ENCODE assay signal across 22 mouse cellular contexts in the genomic region with DNA sequence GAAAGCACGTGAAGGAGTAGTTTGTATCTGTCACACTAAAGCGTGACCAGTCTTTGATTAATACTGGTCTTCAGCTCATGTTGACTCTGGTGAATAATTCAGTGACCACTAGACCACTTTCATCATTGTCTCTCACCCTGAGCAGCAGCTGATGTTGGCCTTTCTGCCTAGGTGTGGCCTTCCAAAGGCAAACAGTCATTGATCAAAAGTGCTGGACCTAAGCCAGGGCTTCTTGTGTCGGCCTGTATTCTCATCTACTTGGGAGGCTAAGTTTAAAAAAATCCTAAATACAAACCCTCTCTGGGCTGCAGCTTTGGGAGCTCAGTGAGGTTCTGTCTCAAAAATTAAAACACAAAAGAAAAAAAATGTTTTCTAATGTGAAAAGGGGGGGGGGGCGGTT.
DNase-seq lines count a peak whose midpoint lies in the region; ATAC-seq and TF ChIP-seq lines count a peak whose summit lies in the region.
"Had no signal": no experiment of that assay in that cellular context is flagged by ENCODE, and none has a peak within 500 bp of the region (broad histone marks: within the 10 kb centered on the region; RNA-seq: fewer than 3 reads in every experiment).

No protein-coding gene starts in this region.

- DNase-seq in adrenal gland, adult (ENCODE audit: inconsistent age in 2 of 2, low spot score in 1 of 2) = peak; percentile 9 to 77
- DNase-seq in adrenal gland, postnatal 4 days (ENCODE audit: low spot score in 2 of 2) = no peak
- DNase-seq in lung, embryonic 14.5 days = peak; percentile 53
- DNase-seq in lung, postnatal 25 days (ENCODE audit: low spot score) = no peak
- DNase-seq in urinary bladder, postnatal 14 days (ENCODE audit: low spot score) = peak; percentile 7
- DNase-seq in urinary bladder, postnatal 10 days (ENCODE audit: low spot score) = no peak
- no peak for DNase-seq in hindbrain, embryonic 10.5 days (ENCODE audit: low spot score)
- DNase-seq: B cell, adult 2 months; cerebellum, adult 11-12 months; cerebellum, adult 9-10 months; cerebellum, postnatal 25 days; gastrocnemius, postnatal 14 days; heart, adult 2 months; heart, postnatal 14 days had no signal

- no peaks in the 10 kb centered on the region for H3K9me3 ChIP-seq in lung, embryonic 14.5 days (ENCODE audit: low read depth, low read length)
- no peaks in the 10 kb centered on the region for H3K9me3 ChIP-seq in intestine, postnatal 0 days (ENCODE audit: control insufficient read depth)
- H3K9me3 ChIP-seq in hindbrain, embryonic 10.5 days = no peaks in the 10 kb centered on the region
- H3K9me3 ChIP-seq: embryonic facial prominence, embryonic 12.5 days; heart, embryonic 15.5 days; hindbrain, embryonic 15.5 days had no signal

- H3K4me1 ChIP-seq in lung, embryonic 14.5 days (ENCODE audit: insufficient read depth) = no peaks in the 10 kb centered on the region; the same call in 1 of the 2 replicates
- no peaks in the 10 kb centered on the region for H3K4me1 ChIP-seq in intestine, postnatal 0 days (replicated peaks; ENCODE audit: control insufficient read depth, insufficient read depth, low read length)
- peaks cover 16% of the 10 kb centered on the region for H3K4me1 ChIP-seq in hindbrain, embryonic 10.5 days (replicated peaks)
- H3K4me1 ChIP-seq: embryonic facial prominence, embryonic 12.5 days; heart, embryonic 15.5 days had no signal

- no peaks in the 10 kb centered on the region for H3K27me3 ChIP-seq in lung, embryonic 14.5 days (ENCODE audit: insufficient read depth, low read length)
- no peaks in the 10 kb centered on the region for H3K27me3 ChIP-seq in intestine, postnatal 0 days (replicated peaks; ENCODE audit: control insufficient read depth, insufficient read depth, low read length)
- no peaks in the 10 kb centered on the region; the same call in 1 of the 2 replicates for H3K27me3 ChIP-seq in hindbrain, embryonic 10.5 days (ENCODE audit: insufficient read depth, poor library complexity, severe bottlenecking)
- H3K27me3 ChIP-seq: embryonic facial prominence, embryonic 12.5 days; heart, embryonic 15.5 days; hindbrain, embryonic 15.5 days had no signal

- TF ChIP-seq CTCF in lung, embryonic 14.5 days (IDR thresholded peaks at IDR 0.05; ENCODE audit: low read depth) = no peak
- no peak for TF ChIP-seq CTCF in intestine, postnatal 0 days (IDR thresholded peaks at IDR 0.05; ENCODE audit: low read depth)

- no peak overlapping the region for H3K4me2 ChIP-seq in lung, embryonic 14.5 days
- H3K4me2 ChIP-seq in intestine, postnatal 0 days (replicated peaks; ENCODE audit: low read depth) = no peak overlapping the region
- H3K4me2 ChIP-seq: embryonic facial prominence, embryonic 12.5 days; heart, embryonic 11.5 days; heart, embryonic 15.5 days; hindbrain, embryonic 15.5 days had no signal

- no peak overlapping the region for H3K9ac ChIP-seq in lung, embryonic 14.5 days
- no peak overlapping the region for H3K9ac ChIP-seq in intestine, postnatal 0 days (ENCODE audit: low read depth, low read length)
- H3K9ac ChIP-seq: embryonic facial prominence, embryonic 12.5 days; heart, embryonic 15.5 days; hindbrain, embryonic 15.5 days had no signal

- no peak overlapping the region for H3K4me3 ChIP-seq in lung, embryonic 14.5 days (ENCODE audit: low read depth, low read length)
- H3K4me3 ChIP-seq in intestine, postnatal 0 days (ENCODE audit: low read depth, low read length) = no peak overlapping the region
- no peak overlapping the region for H3K4me3 ChIP-seq in hindbrain, embryonic 10.5 days
- H3K4me3 ChIP-seq: embryonic facial prominence, embryonic 12.5 days; heart, adult 2 months; heart, embryonic 15.5 days; hindbrain, embryonic 15.5 days had no signal

- H3K36me3 ChIP-seq in lung, embryonic 14.5 days (ENCODE audit: insufficient read depth) = no peaks in the 10 kb centered on the region
- H3K36me3 ChIP-seq in intestine, postnatal 0 days (ENCODE audit: control insufficient read depth, insufficient read depth) = no peaks in the 10 kb centered on the region
- no peaks in the 10 kb centered on the region for H3K36me3 ChIP-seq in hindbrain, embryonic 10.5 days
- H3K36me3 ChIP-seq: embryonic facial prominence, embryonic 12.5 days; G1E; heart, embryonic 15.5 days; hindbrain, embryonic 15.5 days had no signal

- H3K27ac ChIP-seq in lung, embryonic 14.5 days (ENCODE audit: low read depth) = no peak overlapping the region; the same call in 1 of the 2 replicates
- H3K27ac ChIP-seq in intestine, postnatal 0 days (ENCODE audit: low read depth, low read length) = no peak overlapping the region
- no peak overlapping the region for H3K27ac ChIP-seq in hindbrain, embryonic 10.5 days
- H3K27ac ChIP-seq: embryonic facial prominence, embryonic 12.5 days; heart, adult 2 months; heart, embryonic 15.5 days; hindbrain, embryonic 15.5 days had no signal

- 0 out of 2 replicates have a peak, but pooled peaks have one; percentile 10 for ATAC-seq in lung, embryonic 14.5 days (ENCODE audit: insufficient read depth)
- ATAC-seq in intestine, postnatal 0 days = no peak
- ATAC-seq: CD4-positive, CD25-positive, alpha-beta regulatory T cell, adult 4 months; forebrain, embryonic 16.5 days had no signal

- 27% methylated on average over 4 of the region's 4 CpGs for WGBS in lung, embryonic 14.5 days
- 48% methylated on average over 4 of the region's 4 CpGs for WGBS in intestine, postnatal 0 days
- 78% methylated on average over 4 of the region's 4 CpGs for WGBS in hindbrain, embryonic 10.5 days

Comparison
In these comparisons a context has a peak if more than half of its experiments do, and no peak if none do; other contexts are left out.
1. DNase-seq: peak in adrenal gland, adult (2 of 2), lung, embryonic 14.5 days (single experiment) and urinary bladder, postnatal 14 days (single experiment); none in adrenal gland, postnatal 4 days (0 of 2), lung, postnatal 25 days (single experiment), urinary bladder, postnatal 10 days (single experiment) and hindbrain, embryonic 10.5 days (single experiment).